Mouse (Mus musculus): ENCODE results near the gene Napa. TPM values are rescaled to one million over a fixed set of nuclear protein-coding genes. Genes with fewer than 3 reads are reported as not detected.

Gene Napa
- polyA plus RNA-seq, 1 experiment, result 134 TPM

GRCm38 (mm10) chr7:16063490-16063889 lies 34.8 kb upstream of the Napa start:
- Histone ChIP-seq H3K27me3 (ENCODE audit: control insufficient read depth, insufficient read depth, low read length) (no peaks in the 10 kb centered on the region), H3K4me3 (ENCODE audit: control insufficient read depth, low read depth, low read length) (no peak overlapping the region), H3K4me1 (ENCODE audit: control insufficient read depth, insufficient read depth, low read length) (peaks cover 3% of the 10 kb centered on the region; the same call in 1 of the 2 replicates), H3K27ac (ENCODE audit: control insufficient read depth, insufficient read depth, low read depth, low read length) (no peak overlapping the region), H3K36me3 (ENCODE audit: control insufficient read depth, insufficient read depth, low read length) (no peaks in the 10 kb centered on the region; the same call in none of the 2 replicates)
- no peak for TF ChIP-seq CTCF (IDR thresholded peaks at IDR 0.05; ENCODE audit: control insufficient read depth, insufficient read depth, insufficient replicate concordance, low read depth, low read length)
- TF ChIP-seq POLR2A (IDR thresholded peaks at IDR 0.05; ENCODE audit: control insufficient read depth, low read depth, low read length), result no peak

- H3K36me3 ChIP-seq (ENCODE audit: control insufficient read depth, insufficient read depth, low read length), result no peaks in the 10 kb centered on the region; the same call in 1 of the 2 replicates
- H3K4me1 ChIP-seq (ENCODE audit: control insufficient read depth, insufficient read depth, low read length), result no peaks in the 10 kb centered on the region
- no peak overlapping the region for H3K27ac ChIP-seq (ENCODE audit: control insufficient read depth, insufficient read depth, low read depth, low read length)
- TF ChIP-seq CTCF (IDR thresholded peaks at IDR 0.05; ENCODE audit: control insufficient read depth, insufficient read depth, insufficient replicate concordance, low read depth, low read length) (no peak), POLR2A (IDR thresholded peaks at IDR 0.05; ENCODE audit: control insufficient read depth, low read depth, low read length) (no peak)
- H3K4me3 ChIP-seq (ENCODE audit: control insufficient read depth, low read depth, low read length), result no peak overlapping the region
- H3K27me3 ChIP-seq (ENCODE audit: control insufficient read depth, insufficient read depth, low read length), result no peaks in the 10 kb centered on the region
These were observed 27.4 kb upstream of the Napa start for GRCm38 (mm10) chr7:16070846-16071245.

- Histone ChIP-seq H3K27ac (ENCODE audit: control insufficient read depth, insufficient read depth, low read depth, low read length) (no peak overlapping the region), H3K4me1 (ENCODE audit: control insufficient read depth, insufficient read depth, low read length) (no peaks in the 10 kb centered on the region), H3K36me3 (ENCODE audit: control insufficient read depth, insufficient read depth, low read length) (no peaks in the 10 kb centered on the region; the same call in none of the 2 replicates), H3K27me3 (ENCODE audit: control insufficient read depth, insufficient read depth, low read length) (no peaks in the 10 kb centered on the region), H3K4me3 (ENCODE audit: control insufficient read depth, low read depth, low read length) (no peak overlapping the region)
- TF ChIP-seq POLR2A (IDR thresholded peaks at IDR 0.05; ENCODE audit: control insufficient read depth, low read depth, low read length), result no peak
- TF ChIP-seq CTCF (IDR thresholded peaks at IDR 0.05; ENCODE audit: control insufficient read depth, insufficient read depth, insufficient replicate concordance, low read depth, low read length), result no peak
These were observed 26.4 kb upstream of the Napa start for GRCm38 (mm10) chr7:16071906-16072305.

- Histone ChIP-seq H3K4me1 (ENCODE audit: control insufficient read depth, insufficient read depth, low read length) (no peaks in the 10 kb centered on the region), H3K27me3 (ENCODE audit: control insufficient read depth, insufficient read depth, low read length) (no peaks in the 10 kb centered on the region), H3K4me3 (ENCODE audit: control insufficient read depth, low read depth, low read length) (no peak overlapping the region), H3K27ac (ENCODE audit: control insufficient read depth, insufficient read depth, low read depth, low read length) (no peak overlapping the region), H3K36me3 (ENCODE audit: control insufficient read depth, insufficient read depth, low read length) (peaks cover 4% of the 10 kb centered on the region)
- TF ChIP-seq POLR2A (IDR thresholded peaks at IDR 0.05; ENCODE audit: control insufficient read depth, low read depth, low read length) (no peak), CTCF (IDR thresholded peaks at IDR 0.05; ENCODE audit: control insufficient read depth, insufficient read depth, insufficient replicate concordance, low read depth, low read length) (no peak)
These were observed 18.3 kb upstream of the Napa start for GRCm38 (mm10) chr7:16079947-16080346.

- peaks cover 4% of the 10 kb centered on the region for H3K36me3 ChIP-seq (ENCODE audit: control insufficient read depth, insufficient read depth, low read length)
- no peak overlapping the region for H3K27ac ChIP-seq (ENCODE audit: control insufficient read depth, insufficient read depth, low read depth, low read length)
- no peaks in the 10 kb centered on the region for H3K27me3 ChIP-seq (ENCODE audit: control insufficient read depth, insufficient read depth, low read length)
- H3K4me1 ChIP-seq (ENCODE audit: control insufficient read depth, insufficient read depth, low read length), result no peaks in the 10 kb centered on the region
- TF ChIP-seq POLR2A (IDR thresholded peaks at IDR 0.05; ENCODE audit: control insufficient read depth, low read depth, low read length), result no peak
- no peak for TF ChIP-seq CTCF (IDR thresholded peaks at IDR 0.05; ENCODE audit: control insufficient read depth, insufficient read depth, insufficient replicate concordance, low read depth, low read length)
- no peak overlapping the region for H3K4me3 ChIP-seq (ENCODE audit: control insufficient read depth, low read depth, low read length)
These were observed 17.7 kb upstream of the Napa start for GRCm38 (mm10) chr7:16080581-16080980.

GRCm38 (mm10) chr7:16083361-16083760 lies 14.9 kb upstream of the Napa start:
- Histone ChIP-seq H3K27ac (ENCODE audit: control insufficient read depth, insufficient read depth, low read depth, low read length) (no peak overlapping the region), H3K36me3 (ENCODE audit: control insufficient read depth, insufficient read depth, low read length) (peaks cover 4% of the 10 kb centered on the region), H3K4me3 (ENCODE audit: control insufficient read depth, low read depth, low read length) (no peak overlapping the region), H3K27me3 (ENCODE audit: control insufficient read depth, insufficient read depth, low read length) (no peaks in the 10 kb centered on the region), H3K4me1 (ENCODE audit: control insufficient read depth, insufficient read depth, low read length) (no peaks in the 10 kb centered on the region)
- TF ChIP-seq POLR2A (IDR thresholded peaks at IDR 0.05; ENCODE audit: control insufficient read depth, low read depth, low read length), result no peak
- no peak for TF ChIP-seq CTCF (IDR thresholded peaks at IDR 0.05; ENCODE audit: control insufficient read depth, insufficient read depth, insufficient replicate concordance, low read depth, low read length)

GRCm38 (mm10) chr7:16087587-16087986 lies 10.7 kb upstream of the Napa start:
- H3K4me3 ChIP-seq (ENCODE audit: control insufficient read depth, low read depth, low read length), result no peak overlapping the region
- H3K27me3 ChIP-seq (ENCODE audit: control insufficient read depth, insufficient read depth, low read length), result no peaks in the 10 kb centered on the region
- TF ChIP-seq CTCF (IDR thresholded peaks at IDR 0.05; ENCODE audit: control insufficient read depth, insufficient read depth, insufficient replicate concordance, low read depth, low read length) (no peak), POLR2A (IDR thresholded peaks at IDR 0.05; ENCODE audit: control insufficient read depth, low read depth, low read length) (no peak)
- H3K4me1 ChIP-seq (ENCODE audit: control insufficient read depth, insufficient read depth, low read length), result no peaks in the 10 kb centered on the region
- H3K36me3 ChIP-seq (ENCODE audit: control insufficient read depth, insufficient read depth, low read length), result peaks cover 3% of the 10 kb centered on the region
- no peak overlapping the region for H3K27ac ChIP-seq (ENCODE audit: control insufficient read depth, insufficient read depth, low read depth, low read length)

GRCm38 (mm10) chr7:16094592-16094991 lies 3.7 kb upstream of the Napa start:
- peaks cover 3% of the 10 kb centered on the region for H3K36me3 ChIP-seq (ENCODE audit: control insufficient read depth, insufficient read depth, low read length)
- TF ChIP-seq CTCF (IDR thresholded peaks at IDR 0.05; ENCODE audit: control insufficient read depth, insufficient read depth, insufficient replicate concordance, low read depth, low read length), result no peak
- no peak for TF ChIP-seq POLR2A (IDR thresholded peaks at IDR 0.05; ENCODE audit: control insufficient read depth, low read depth, low read length)
- no peaks in the 10 kb centered on the region for H3K27me3 ChIP-seq (ENCODE audit: control insufficient read depth, insufficient read depth, low read length)
- H3K4me1 ChIP-seq (ENCODE audit: control insufficient read depth, insufficient read depth, low read length), result peaks cover 3% of the 10 kb centered on the region
- H3K27ac ChIP-seq (ENCODE audit: control insufficient read depth, insufficient read depth, low read depth, low read length), result no peak overlapping the region
- H3K4me3 ChIP-seq (ENCODE audit: control insufficient read depth, low read depth, low read length), result no peak overlapping the region

Data from testis, adult 2 months (tissue).